Mouse (Mus musculus): ENCODE results near the gene Tbc1d9b. TPM values are rescaled to one million over a fixed set of nuclear protein-coding genes. Genes with fewer than 3 reads are reported as not detected.

The Tbc1d9b gene
- 29.4 and 34.8 TPM in 2 replicates for polyA plus RNA-seq (2014; fragmentation: Nextera tagmentation; extraction: Ambion mirVana)

DNA sequence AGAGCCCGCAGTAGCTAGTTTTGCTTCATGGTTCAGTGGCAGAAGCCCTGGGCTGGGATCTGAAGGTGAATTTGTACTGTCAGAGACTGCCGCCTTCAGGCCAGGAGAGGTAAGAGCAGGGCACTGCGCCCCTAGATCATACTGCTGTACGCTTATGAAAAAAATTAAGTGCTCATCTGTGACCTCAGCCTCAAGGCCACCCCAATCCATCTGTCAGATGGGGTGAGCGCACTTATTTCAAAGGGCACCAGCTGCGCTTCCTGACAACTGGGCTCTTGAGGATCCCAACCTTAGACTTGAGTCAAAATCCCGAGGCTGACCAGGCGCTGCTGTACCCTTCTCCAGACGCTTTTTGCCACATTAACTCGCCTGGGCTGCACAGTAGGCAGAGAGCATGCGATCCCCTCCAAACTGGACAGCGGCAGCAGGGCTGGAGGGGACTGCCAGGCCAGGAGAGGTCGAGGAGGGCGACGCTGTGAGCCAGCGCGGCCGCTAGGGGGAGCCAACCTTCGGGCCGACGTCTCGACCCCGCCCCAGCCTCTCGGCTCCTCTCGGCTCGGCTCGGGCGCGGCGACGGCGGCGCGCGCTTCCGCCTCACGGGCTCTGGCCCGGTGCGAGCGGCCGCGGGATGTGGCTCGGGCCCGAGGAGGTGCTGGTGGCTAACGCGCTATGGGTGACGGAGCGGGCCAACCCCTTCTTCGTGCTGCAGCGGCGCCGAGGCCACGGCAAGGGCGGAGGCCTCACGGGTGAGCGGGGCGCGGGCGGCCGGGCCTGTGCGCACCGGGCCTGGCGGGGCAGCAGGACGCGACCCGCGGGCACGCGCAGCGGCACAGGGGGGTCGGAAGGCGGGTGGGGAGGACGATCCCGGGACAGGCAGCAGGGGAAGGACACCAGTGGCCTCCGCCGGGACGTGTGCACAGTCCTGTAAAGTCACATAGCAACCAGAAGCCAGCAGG is at the start of gene Tbc1d9b:
TSS of gene Tbc1d9b (plus strand) at position 586 of the 956 bp plus-strand sequence.
- Histone ChIP-seq H3K9me3 (ENCODE audit: control insufficient read depth, low read length) (no peaks in the 10 kb centered on the region), H3K27me3 (ENCODE audit: control insufficient read depth, insufficient read depth, low read length) (no peaks in the 10 kb centered on the region), H3K9ac (ENCODE audit: low read length) (peak within 1 kb of the TSS; percentile 98), H3K27ac (replicated peaks; ENCODE audit: low read depth, low read length) (peak within 1 kb of the TSS; percentile 59), H3K4me3 (ENCODE audit: low read depth, low read length) (peak within 1 kb of the TSS; percentile 74), H3K36me3 (ENCODE audit: control insufficient read depth, insufficient read depth, low read length) (peaks cover 2% of the 10 kb centered on the region), H3K4me1 (ENCODE audit: control insufficient read depth, insufficient read depth, low read length) (no peaks in the 10 kb centered on the region), H3K4me2 (ENCODE audit: low read depth, severe bottlenecking) (peak within 1 kb of the TSS; percentile 86)
- ATAC-seq (ENCODE audit: insufficient number of reproducible peaks, low FRiP score, low TSS enrichment, low read depth) (peak; percentile 90), DNase-seq (ENCODE audit: low spot score) (peak; percentile 94)
- under 1% methylated on average over 54 of the region's 77 CpGs for WGBS

DNA sequence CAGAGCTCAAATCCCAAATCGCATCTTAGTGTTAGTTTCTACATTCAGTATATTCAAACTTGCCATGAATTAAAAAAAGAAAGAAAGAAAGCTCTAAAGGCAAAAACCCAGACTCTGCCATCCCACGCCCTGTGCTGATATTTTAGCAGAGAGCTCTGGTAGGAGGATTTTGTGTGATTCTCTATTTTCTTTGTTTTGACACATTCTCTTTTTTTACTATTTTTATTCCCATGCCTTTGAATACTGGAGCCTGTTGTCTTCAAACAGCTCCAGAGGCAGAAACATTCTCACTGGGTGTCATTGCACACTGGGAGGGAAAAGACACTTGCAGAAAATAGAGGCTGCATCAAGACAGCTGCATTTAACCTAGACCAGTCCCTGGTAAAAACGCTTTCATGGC is 45.0 kb upstream of the Tbc1d9b start:
- H3K4me2 ChIP-seq (ENCODE audit: low read depth, severe bottlenecking) = no peak overlapping the region
- H3K4me3 ChIP-seq (ENCODE audit: low read depth, low read length) = no peak overlapping the region
- no peak for ATAC-seq (ENCODE audit: insufficient number of reproducible peaks, low FRiP score, low TSS enrichment, low read depth)
- H3K27ac ChIP-seq (replicated peaks; ENCODE audit: low read depth, low read length) = no peak overlapping the region
- peaks cover 9% of the 10 kb centered on the region for H3K36me3 ChIP-seq (ENCODE audit: control insufficient read depth, insufficient read depth, low read length)
- 94% methylated on average over 3 of the region's 3 CpGs for WGBS
- H3K27me3 ChIP-seq (ENCODE audit: control insufficient read depth, insufficient read depth, low read length) = no peaks in the 10 kb centered on the region
- DNase-seq (ENCODE audit: low spot score) = no peak
- H3K4me1 ChIP-seq (ENCODE audit: control insufficient read depth, insufficient read depth, low read length) = no peaks in the 10 kb centered on the region
- H3K9ac ChIP-seq (ENCODE audit: low read length) = no peak overlapping the region
- no peaks in the 10 kb centered on the region for H3K9me3 ChIP-seq (ENCODE audit: control insufficient read depth, low read length)

DNA sequence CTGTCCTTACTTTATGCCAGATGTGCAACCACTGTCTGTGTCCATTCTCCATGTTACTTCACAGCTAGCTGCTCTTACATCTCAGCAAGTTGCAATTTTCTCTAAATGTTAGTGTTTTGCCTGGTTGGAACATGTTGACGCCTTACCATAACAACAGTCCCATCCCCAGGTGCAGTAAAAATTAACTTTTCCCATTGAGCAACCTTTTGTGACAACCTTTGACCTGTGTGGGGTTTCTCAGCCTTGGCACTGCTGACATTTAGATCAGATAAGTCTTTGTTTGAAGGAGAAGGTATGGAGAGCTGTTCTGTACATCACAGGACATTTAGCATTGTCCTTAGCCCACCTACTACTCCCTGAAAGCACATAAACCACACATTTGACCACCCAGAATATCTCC is 41.4 kb upstream of the Tbc1d9b start:
- H3K27me3 ChIP-seq (ENCODE audit: control insufficient read depth, insufficient read depth, low read length) = no peaks in the 10 kb centered on the region
- peaks cover 9% of the 10 kb centered on the region for H3K36me3 ChIP-seq (ENCODE audit: control insufficient read depth, insufficient read depth, low read length)
- DNase-seq (ENCODE audit: low spot score) (no peak), ATAC-seq (ENCODE audit: insufficient number of reproducible peaks, low FRiP score, low TSS enrichment, low read depth) (no peak)
- H3K9me3 ChIP-seq (ENCODE audit: control insufficient read depth, low read length) = no peaks in the 10 kb centered on the region
- WGBS = 81% methylated on average over 1 of the region's 1 CpGs
- no peak overlapping the region for H3K4me3 ChIP-seq (ENCODE audit: low read depth, low read length)
- no peaks in the 10 kb centered on the region for H3K4me1 ChIP-seq (ENCODE audit: control insufficient read depth, insufficient read depth, low read length)
- no peak overlapping the region for H3K4me2 ChIP-seq (ENCODE audit: low read depth, severe bottlenecking)
- H3K9ac ChIP-seq (ENCODE audit: low read length) = no peak overlapping the region
- no peak overlapping the region for H3K27ac ChIP-seq (replicated peaks; ENCODE audit: low read depth, low read length)

DNA sequence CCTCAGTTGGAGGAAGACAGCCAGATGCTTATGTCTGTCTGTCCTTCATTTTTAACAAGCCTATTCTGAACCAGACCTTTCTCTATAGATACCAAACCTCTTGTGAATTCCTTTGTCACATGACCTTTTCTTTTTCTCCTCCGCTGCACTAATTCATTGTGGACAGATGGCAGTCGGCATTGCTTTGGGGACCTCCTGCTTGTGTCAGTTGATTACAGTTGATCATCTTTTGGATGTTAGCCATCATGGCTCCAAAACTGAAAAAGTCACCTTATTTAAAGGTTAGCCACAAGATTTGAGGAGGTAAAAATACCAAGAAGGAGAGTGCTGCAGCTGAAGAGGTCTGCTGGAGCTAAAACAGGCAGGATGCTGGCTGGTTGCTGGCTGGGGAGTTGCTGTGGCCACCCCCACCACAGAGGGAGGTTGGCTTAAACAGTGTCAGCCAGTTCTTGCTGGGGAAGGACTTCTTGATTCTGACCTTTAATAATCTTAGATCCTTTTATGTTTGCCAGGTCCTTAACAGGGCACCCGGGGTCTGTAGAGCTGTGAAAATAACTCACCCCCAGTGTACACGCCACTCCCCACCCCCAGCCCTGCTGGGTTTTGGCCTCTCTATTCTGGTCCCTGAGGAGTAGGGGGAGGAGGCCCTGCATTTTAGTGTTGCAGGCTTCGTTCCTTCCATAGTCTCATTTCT is 40.1 kb upstream of the Tbc1d9b start:
- 78% methylated on average over 5 of the region's 5 CpGs for WGBS
- Histone ChIP-seq H3K9me3 (ENCODE audit: control insufficient read depth, low read length) (no peaks in the 10 kb centered on the region), H3K27ac (replicated peaks; ENCODE audit: low read depth, low read length) (no peak overlapping the region), H3K9ac (ENCODE audit: low read length) (no peak overlapping the region), H3K4me3 (ENCODE audit: low read depth, low read length) (no peak overlapping the region), H3K4me2 (ENCODE audit: low read depth, severe bottlenecking) (no peak overlapping the region), H3K36me3 (ENCODE audit: control insufficient read depth, insufficient read depth, low read length) (peaks cover 9% of the 10 kb centered on the region), H3K27me3 (ENCODE audit: control insufficient read depth, insufficient read depth, low read length) (no peaks in the 10 kb centered on the region), H3K4me1 (ENCODE audit: control insufficient read depth, insufficient read depth, low read length) (no peaks in the 10 kb centered on the region)
- ATAC-seq (ENCODE audit: insufficient number of reproducible peaks, low FRiP score, low TSS enrichment, low read depth) (no peak), DNase-seq (ENCODE audit: low spot score) (no peak)

DNA sequence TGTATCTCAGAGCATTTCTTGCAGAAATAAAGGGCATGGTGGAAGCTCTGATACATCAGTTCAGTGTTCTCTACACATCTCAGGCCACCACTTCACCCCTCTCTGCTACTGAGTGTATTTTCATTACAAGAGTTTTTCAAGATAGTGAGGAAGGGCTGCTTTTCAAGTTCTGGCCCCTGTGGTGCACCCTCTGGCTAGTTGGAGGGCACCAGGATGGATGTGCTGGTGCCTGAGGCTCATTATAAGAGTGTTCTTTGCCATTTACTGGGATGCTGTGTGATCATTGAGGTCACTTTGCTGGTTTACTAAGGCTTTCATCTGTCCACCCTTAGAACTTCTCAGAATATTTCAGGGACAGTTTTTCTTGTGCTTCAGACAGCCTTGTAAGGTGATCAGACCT is 39.5 kb upstream of the Tbc1d9b start:
- no peaks in the 10 kb centered on the region for H3K4me1 ChIP-seq (ENCODE audit: control insufficient read depth, insufficient read depth, low read length)
- H3K9ac ChIP-seq (ENCODE audit: low read length) = no peak overlapping the region
- no peak overlapping the region for H3K4me2 ChIP-seq (ENCODE audit: low read depth, severe bottlenecking)
- ATAC-seq (ENCODE audit: insufficient number of reproducible peaks, low FRiP score, low TSS enrichment, low read depth) = no peak
- no peaks in the 10 kb centered on the region for H3K9me3 ChIP-seq (ENCODE audit: control insufficient read depth, low read length)
- no peak overlapping the region for H3K27ac ChIP-seq (replicated peaks; ENCODE audit: low read depth, low read length)
- no peak overlapping the region for H3K4me3 ChIP-seq (ENCODE audit: low read depth, low read length)
- H3K36me3 ChIP-seq (ENCODE audit: control insufficient read depth, insufficient read depth, low read length) = peaks cover 9% of the 10 kb centered on the region
- no peak for DNase-seq (ENCODE audit: low spot score)
- no peaks in the 10 kb centered on the region for H3K27me3 ChIP-seq (ENCODE audit: control insufficient read depth, insufficient read depth, low read length)

DNA sequence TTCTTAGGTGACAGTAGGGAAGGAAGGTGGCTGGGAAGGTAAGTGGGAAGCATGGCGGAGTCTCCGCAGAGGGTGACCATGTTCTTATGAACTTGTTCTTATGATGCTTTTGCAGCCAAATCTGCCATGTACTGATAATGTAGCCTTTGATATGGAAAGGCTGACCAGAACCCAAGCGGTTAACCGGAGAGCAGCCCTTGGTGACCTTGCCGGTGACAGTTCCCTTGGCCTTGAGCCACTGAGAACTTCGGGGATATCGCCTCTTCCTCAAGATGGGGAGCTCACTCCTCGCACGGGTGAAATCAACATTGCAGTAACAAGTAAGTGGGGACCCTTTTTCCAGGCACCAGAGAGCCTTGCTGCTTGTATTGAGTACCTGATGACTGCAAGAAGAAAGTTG is 35.5 kb upstream of the Tbc1d9b start:
- Histone ChIP-seq H3K4me2 (ENCODE audit: low read depth, severe bottlenecking) (no peak overlapping the region), H3K36me3 (ENCODE audit: control insufficient read depth, insufficient read depth, low read length) (no peaks in the 10 kb centered on the region; the same call in 1 of the 2 replicates), H3K9ac (ENCODE audit: low read length) (no peak overlapping the region), H3K27me3 (ENCODE audit: control insufficient read depth, insufficient read depth, low read length) (no peaks in the 10 kb centered on the region), H3K9me3 (ENCODE audit: control insufficient read depth, low read length) (no peaks in the 10 kb centered on the region), H3K27ac (replicated peaks; ENCODE audit: low read depth, low read length) (no peak overlapping the region), H3K4me1 (ENCODE audit: control insufficient read depth, insufficient read depth, low read length) (no peaks in the 10 kb centered on the region), H3K4me3 (ENCODE audit: low read depth, low read length) (no peak overlapping the region)
- DNase-seq (ENCODE audit: low spot score) (no peak), ATAC-seq (ENCODE audit: insufficient number of reproducible peaks, low FRiP score, low TSS enrichment, low read depth) (no peak)
- 92% methylated on average over 9 of the region's 9 CpGs for WGBS

DNA sequence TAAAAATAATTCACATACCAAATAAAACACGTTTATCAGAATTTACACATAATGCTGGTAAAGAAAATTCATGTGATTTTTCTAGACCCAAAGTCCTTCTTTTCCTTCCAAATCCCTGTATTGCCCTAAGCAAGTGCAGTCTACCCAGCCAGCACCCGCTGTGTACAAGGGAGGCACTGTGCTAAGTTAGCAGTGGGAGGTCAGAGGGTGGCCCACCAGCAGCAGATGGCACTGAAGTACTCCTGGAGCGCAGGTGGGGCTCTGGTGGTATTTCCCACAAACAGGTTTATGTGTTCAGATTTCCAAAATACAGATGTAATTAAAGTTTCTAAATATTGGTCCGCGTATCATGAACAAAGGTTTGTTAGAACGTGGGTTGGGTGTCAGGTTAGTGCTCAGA is 34.1 kb upstream of the Tbc1d9b start:
- ATAC-seq (ENCODE audit: insufficient number of reproducible peaks, low FRiP score, low TSS enrichment, low read depth) (no peak), DNase-seq (ENCODE audit: low spot score) (no peak)
- WGBS = 94% methylated on average over 6 of the region's 6 CpGs
- H3K36me3 ChIP-seq (ENCODE audit: control insufficient read depth, insufficient read depth, low read length) = no peaks in the 10 kb centered on the region; the same call in 1 of the 2 replicates
- no peak overlapping the region for H3K4me3 ChIP-seq (ENCODE audit: low read depth, low read length)
- no peaks in the 10 kb centered on the region for H3K4me1 ChIP-seq (ENCODE audit: control insufficient read depth, insufficient read depth, low read length)
- no peak overlapping the region for H3K27ac ChIP-seq (replicated peaks; ENCODE audit: low read depth, low read length)
- H3K27me3 ChIP-seq (ENCODE audit: control insufficient read depth, insufficient read depth, low read length) = no peaks in the 10 kb centered on the region
- H3K9me3 ChIP-seq (ENCODE audit: control insufficient read depth, low read length) = no peaks in the 10 kb centered on the region
- H3K4me2 ChIP-seq (ENCODE audit: low read depth, severe bottlenecking) = no peak overlapping the region
- H3K9ac ChIP-seq (ENCODE audit: low read length) = no peak overlapping the region

DNA sequence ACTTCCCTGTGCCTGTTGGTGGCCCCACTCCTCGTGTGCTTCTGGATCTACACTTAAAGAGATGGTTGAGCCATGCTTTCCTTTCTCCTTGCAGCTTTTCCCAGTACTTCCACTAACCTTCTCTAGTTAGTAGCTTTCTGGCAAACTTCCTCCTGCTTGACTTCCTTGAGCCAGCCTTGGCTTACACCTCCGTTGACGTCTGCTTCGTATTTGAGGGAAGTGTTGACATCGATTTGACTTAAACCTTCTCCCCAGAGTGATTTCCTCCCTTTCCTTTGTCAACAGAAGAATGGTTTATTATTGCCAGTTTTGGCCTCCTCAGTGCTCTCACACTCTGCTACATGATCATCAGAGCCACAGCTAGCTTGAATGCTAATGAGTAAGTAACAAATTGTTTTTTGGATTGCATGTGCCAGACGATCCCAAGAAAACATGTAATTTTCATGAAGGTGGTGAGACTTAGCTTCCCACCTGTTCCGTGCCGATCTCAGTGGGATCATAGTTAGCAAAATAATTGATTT is 32.2 kb upstream of the Tbc1d9b start:
- H3K4me1 ChIP-seq (ENCODE audit: control insufficient read depth, insufficient read depth, low read length) = no peaks in the 10 kb centered on the region
- H3K9ac ChIP-seq (ENCODE audit: low read length) = no peak overlapping the region
- no peak overlapping the region for H3K27ac ChIP-seq (replicated peaks; ENCODE audit: low read depth, low read length)
- no peak overlapping the region for H3K4me3 ChIP-seq (ENCODE audit: low read depth, low read length)
- no peak overlapping the region for H3K4me2 ChIP-seq (ENCODE audit: low read depth, severe bottlenecking)
- no peaks in the 10 kb centered on the region for H3K27me3 ChIP-seq (ENCODE audit: control insufficient read depth, insufficient read depth, low read length)
- H3K9me3 ChIP-seq (ENCODE audit: control insufficient read depth, low read length) = no peaks in the 10 kb centered on the region
- no peak for ATAC-seq (ENCODE audit: insufficient number of reproducible peaks, low FRiP score, low TSS enrichment, low read depth)
- WGBS = 87% methylated on average over 8 of the region's 8 CpGs
- DNase-seq (ENCODE audit: low spot score) = no peak
- no peaks in the 10 kb centered on the region; the same call in 1 of the 2 replicates for H3K36me3 ChIP-seq (ENCODE audit: control insufficient read depth, insufficient read depth, low read length)
